Mouse (Mus musculus): ENCODE data around the gene Tcp1.
"Not testable (repeated sequence)": the region's sequence is repeated elsewhere in the genome, so short reads cannot be mapped to it uniquely, and the experiment has no call there.

Gene Tcp1

GRCm38 (mm10) chr17:12910391-12910790 is 5.1 kb upstream of the Tcp1 start:
- DNase-seq (ENCODE audit: extremely low spot score, low read depth, low spot score): no peak

DNA sequence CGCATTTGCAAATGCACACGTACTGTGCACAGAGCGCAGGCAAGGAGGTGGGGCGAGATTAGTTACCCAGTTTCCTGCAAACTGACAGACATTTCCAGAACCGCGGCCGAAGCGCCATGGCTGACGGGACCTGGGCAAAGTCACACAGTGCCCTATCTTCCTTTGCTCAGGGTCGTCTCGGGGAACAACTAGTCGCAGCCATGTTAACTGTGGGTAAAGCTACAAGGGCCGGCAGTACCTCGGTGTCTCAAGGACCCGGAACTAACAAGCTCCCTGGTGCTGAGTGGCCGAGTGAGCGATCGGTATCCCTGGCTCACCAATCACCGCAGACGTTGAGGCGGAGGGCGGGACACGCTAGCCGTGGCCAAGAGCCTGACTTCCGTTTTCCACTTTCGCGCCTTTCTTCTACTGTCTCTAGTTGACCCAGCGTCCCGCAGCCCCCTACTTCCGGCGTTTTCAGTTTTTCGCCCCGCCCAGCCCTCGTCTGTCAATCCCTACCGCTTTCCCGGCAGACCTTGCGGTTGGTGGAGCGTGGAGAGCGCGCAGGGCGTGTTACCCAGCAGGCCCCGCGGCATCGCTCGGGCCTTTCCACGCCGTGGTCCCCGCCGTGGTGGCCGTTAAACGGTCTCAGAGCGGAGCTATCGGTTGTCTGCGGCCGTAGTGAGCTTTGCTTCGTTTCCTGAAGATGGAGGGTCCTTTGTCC is 531 bp downstream of the Tcp1 start, which contains the start of gene Mrpl18:
Mrpl18 (minus strand) TSS at position 465 of the 703 bp plus-strand sequence.
- peak; percentile 95 for DNase-seq (ENCODE audit: extremely low spot score, low read depth, low spot score)

- no peak for DNase-seq (ENCODE audit: extremely low spot score, low read depth, low spot score)
Observed at GRCm38 (mm10) chr17:12916588-12917380, 1.3 kb downstream of the Tcp1 start.

- no peak for DNase-seq (ENCODE audit: extremely low spot score, low read depth, low spot score)
Observed at GRCm38 (mm10) chr17:12921073-12921472, 5.6 kb downstream of the Tcp1 start.

- DNase-seq (ENCODE audit: extremely low spot score, low read depth, low spot score): no peak
Observed at GRCm38 (mm10) chr17:12925001-12925400, 9.5 kb downstream of the Tcp1 start.

DNA sequence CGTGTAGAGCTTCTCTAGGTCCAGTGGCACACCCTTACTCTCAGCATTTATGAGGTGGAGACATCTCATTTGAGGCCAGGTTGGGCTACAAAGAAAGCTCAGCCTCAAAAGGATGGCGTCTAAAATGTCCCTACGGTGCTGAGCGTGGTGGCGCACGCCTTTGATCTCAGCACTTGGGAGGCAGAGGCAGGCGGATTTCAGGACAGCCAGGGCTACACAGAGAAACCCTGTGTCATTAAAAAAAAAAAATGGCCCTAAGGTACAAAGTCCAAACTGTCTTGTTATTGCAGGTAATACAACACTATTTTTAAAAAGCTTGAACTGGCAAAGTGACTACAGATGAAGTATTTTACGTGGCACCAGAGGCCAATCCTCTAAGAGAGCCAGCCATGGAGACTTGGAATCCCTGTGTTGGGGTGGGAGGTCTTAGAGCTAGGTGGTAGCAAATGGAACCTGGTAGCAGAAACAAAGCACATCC is 10.2 kb downstream of the Tcp1 start:
- DNase-seq (ENCODE audit: extremely low spot score, low read depth, low spot score): no peak

GRCm38 (mm10) chr17:12931576-12931975 is 16.1 kb downstream of the Tcp1 start:
- DNase-seq (ENCODE audit: extremely low spot score, low read depth, low spot score): not testable (repeated sequence)

GRCm38 (mm10) chr17:12935719-12936118 is 20.2 kb downstream of the Tcp1 start:
- DNase-seq (ENCODE audit: extremely low spot score, low read depth, low spot score): no peak

DNA sequence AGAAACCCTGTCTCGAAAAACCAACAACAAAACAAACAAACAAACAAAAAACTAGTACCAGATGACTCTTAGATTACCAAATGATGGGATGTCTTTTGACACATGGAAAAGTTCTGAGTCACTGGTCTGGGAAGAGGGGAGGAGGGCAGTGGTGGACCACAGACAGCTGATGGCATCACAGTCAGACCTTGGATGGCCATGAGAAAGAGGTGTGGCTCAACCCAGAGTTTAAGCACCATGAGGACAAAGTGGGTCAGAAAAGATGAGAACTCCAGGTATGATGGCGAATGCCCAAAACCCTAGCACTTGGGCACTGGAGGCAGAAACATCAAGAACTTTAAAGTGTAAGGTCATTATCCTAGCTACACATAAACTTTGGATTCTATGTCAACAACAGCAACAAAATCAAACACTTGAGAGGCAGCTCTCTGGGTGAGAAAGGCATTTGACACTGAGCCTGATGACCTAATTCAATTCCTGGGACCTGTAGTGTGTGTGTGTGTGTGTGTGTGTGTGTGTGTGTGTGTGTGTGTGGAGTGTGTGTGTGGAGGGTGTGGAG is 22.0 kb downstream of the Tcp1 start:
- DNase-seq (ENCODE audit: extremely low spot score, low read depth, low spot score): no peak

GRCm38 (mm10) chr17:12938077-12938476 is 22.6 kb downstream of the Tcp1 start:
- no peak for DNase-seq (ENCODE audit: extremely low spot score, low read depth, low spot score)

DNA sequence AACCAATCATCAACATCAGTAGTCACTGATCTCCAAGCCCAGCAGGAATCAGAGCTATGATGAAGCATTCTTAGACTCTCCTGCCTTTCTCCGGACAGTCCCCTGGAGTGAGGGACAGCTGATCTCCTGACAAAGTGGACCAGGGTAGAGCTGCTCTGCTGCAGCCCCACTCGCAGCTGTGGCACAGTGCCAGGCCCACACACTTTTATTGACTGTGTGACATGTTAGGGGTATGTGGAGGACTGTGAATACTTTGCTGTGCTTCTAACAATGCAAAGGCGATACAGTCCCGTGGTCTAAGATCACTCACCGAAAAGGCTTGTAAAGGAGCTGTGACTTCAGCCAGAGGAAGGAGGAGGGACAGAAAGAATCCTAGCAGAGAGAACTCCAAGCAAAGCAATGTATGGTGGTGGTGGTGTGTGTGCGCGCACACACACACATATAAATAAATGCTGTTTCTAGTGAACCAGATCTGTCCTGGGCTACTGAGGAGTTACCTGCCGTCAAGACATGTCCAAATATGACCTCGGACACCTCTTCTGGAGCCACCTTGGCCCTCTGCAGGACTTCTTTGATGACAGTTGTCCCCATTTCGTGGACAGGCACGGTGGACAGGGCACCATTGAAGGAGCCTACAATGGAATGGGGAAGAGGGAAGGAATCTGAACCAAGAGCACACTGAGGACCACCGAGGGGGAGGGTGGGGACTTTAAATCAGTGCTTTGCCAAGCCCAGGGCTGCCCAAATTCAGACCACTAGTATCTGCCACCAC is 24.1 kb downstream of the Tcp1 start:
- not testable (repeated sequence) for DNase-seq (ENCODE audit: extremely low spot score, low read depth, low spot score)

DNA sequence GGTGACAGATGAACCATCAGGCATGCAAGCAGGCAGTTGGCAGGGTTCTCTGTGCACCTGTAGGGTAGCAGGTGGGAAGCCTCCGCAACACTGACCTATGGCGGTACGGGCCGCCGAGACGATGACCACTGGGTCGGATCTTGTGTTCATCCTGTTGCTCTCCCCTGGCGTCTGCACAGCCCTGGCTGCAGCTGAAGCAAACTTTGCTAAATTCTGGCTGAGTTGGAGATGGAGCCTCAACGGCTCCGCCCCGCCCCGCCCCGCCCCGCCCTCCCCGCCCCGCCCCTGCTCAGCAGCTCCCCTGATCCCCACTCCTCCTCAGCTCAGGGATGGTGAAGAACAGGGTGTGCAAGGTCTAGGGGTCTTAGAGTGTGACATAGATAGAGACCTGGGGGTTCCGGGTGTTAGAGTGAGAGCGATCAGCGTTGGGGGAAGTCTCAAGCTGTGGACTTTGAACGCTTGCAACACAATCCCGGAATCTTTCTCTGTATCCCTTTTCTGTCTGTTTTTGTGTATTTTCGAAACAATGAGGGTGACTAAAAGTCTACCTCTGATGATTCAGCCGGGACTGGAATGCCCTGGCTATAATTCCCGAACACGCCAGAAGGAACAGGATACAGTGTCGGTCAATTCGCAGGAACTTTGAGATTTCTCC is 24.8 kb downstream of the Tcp1 start, which contains the start of gene Acat3:
Acat3 (minus strand) TSS at position 450 of the 655 bp plus-strand sequence.
- DNase-seq (ENCODE audit: extremely low spot score, low read depth, low spot score): no peak

DNA sequence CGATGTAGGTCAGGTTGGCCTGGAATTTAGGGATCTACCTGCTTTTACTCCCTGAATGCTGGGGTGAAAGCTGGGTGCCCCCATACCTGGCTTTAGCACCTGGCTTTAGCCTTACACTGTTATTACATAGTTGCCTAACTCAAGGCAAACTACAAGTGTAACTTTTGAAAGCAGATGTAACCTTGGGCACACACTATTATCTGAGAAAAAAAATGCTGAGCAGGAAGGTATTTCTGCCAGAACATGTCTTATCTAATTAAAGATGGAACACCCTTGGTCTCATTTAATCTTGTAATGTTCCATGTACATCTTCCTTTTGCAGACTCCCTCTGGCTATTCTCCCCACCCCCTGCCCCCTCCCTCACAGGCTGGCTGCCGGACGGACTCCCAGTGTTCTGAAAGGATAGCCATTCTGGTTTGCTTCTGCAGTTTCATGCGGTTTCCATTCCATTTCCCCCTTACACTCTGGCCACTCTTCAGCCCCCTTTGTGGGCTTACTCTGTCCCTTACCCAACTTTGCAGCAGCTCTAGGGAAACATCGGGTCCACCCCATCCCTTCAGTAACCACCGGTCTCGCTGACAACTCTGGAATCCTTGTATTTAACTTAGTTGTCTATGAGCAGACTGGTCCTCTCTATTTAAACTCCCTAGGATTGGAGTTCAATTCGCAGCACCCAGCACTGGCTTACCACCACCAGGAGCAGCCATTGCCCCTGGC is 26.2 kb downstream of the Tcp1 start:
- DNase-seq (ENCODE audit: extremely low spot score, low read depth, low spot score): no peak

GRCm38 (mm10) chr17:12942459-12943162 is 27.1 kb downstream of the Tcp1 start:
- DNase-seq (ENCODE audit: extremely low spot score, low read depth, low spot score): no peak

GRCm38 (mm10) chr17:12949669-12950068 is 34.2 kb downstream of the Tcp1 start:
- no peak for DNase-seq (ENCODE audit: extremely low spot score, low read depth, low spot score)

DNA sequence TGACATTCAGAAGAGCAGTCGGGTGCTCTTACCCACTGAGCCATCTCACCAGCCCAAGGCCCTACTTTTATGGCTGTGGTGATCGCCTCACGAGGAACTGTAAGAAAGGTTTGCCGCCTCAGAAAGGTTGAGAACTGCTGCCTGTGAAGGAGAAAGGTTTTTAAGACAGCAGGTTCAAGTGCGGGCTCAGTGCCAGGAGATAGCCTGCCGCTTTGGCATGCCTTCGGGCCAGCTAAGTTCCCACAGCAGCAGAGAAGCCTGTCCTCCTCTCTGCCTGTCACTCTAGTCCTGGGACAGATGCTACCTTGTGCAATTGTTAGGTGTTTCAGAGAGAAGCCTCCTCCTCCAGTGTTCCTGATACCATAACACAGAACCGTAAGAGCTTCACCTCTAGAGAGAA is 41.2 kb downstream of the Tcp1 start:
- no peak for DNase-seq (ENCODE audit: extremely low spot score, low read depth, low spot score)

- DNase-seq (ENCODE audit: extremely low spot score, low read depth, low spot score): not testable (repeated sequence)
Observed at GRCm38 (mm10) chr17:12959377-12959776, 43.9 kb downstream of the Tcp1 start.

DNA sequence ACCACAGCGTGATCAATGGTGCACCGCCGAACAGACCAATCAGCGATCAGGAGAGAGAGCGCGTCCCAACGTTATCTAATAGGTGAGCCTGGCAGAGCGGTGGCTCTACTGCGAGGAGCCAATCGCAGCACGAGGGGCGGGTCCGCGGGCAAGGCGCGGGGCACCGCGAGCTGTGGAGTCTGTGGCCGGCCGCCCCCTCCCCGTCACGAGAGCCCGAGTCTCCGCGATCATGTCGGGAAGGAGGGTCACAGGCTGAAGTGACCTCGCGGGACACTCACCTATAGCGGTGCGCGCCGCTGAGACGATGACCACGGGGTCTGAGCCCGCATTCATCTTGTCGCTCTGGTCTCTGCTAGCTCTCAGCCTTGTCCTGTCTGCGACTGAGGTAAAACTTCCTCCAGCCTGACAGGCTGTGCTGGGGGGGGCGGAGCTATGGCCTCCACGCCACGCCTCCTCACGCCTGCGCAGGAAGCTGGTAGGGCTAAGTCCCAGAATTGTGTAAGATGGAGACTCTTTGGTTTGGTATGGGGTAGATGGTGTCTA is 44.9 kb downstream of the Tcp1 start, which contains the start of gene Acat2:
Acat2 (minus strand) TSS at position 417 of the 543 bp plus-strand sequence.
- peak; percentile 74 for DNase-seq (ENCODE audit: extremely low spot score, low read depth, low spot score)

GRCm38 (mm10) chr17:12963476-12963875 is 48.0 kb downstream of the Tcp1 start:
- DNase-seq (ENCODE audit: extremely low spot score, low read depth, low spot score): no peak

All from hindlimb bud, embryonic 11.5 days (tissue).